Mouse (Mus musculus) stomach, postnatal 0 days (tissue): ENCODE data around the gene Gm49510.

ENCODE experiments used
- CTCF ChIP-seq: IDR thresholded peaks from 2 replicates; pipeline ENCODE4 v1.5.1; 2016; ENCODE audit warnings: antibody characterized with exemption, low read depth, mild to moderate bottlenecking, moderate library complexity
- EP300 ChIP-seq: optimal IDR thresholded peaks from 2 replicates; pipeline ENCODE3; 2016; ENCODE audit warnings: antibody characterized with exemption

DNA sequence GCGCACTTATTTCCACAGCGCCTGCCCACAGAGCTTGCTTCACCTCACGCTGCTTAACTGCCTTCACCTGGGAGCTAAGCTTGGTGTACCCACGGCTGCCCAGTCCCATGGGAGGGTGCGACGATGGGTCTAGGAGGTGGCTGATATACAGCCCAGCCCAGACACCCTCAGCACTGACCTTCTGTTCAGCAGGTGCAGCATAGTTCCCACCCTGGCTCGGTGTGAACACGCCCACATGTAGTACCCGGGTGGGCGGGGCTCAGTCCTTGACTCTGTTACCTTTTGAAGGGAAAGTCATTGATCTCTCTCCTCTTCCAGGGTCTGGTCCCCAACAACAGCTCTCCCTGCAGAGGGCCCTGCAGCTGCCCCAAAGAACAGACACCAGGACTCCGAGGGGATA, 60.1 kb downstream of the Gm49510 start:
- TF ChIP-seq CTCF (no peak), EP300 (no peak)
